Mouse (Mus musculus) small intestine, adult 2 months (tissue): Measurements from ENCODE around the gene Cd24a.

Experiments used
- CTCF ChIP-seq: fragments of 200-500 bp; IDR thresholded peaks from 2 replicates; pipeline ENCODE4 v1.5.1; 2012; ENCODE audit warnings: low read depth, mild to moderate bottlenecking, control low read depth, inconsistent platforms, low read length, moderate library complexity, mixed read lengths; ENCODE audit not compliant: insufficient replicate concordance, insufficient read length; ENCODE audit errors: extremely low read depth
- POLR2A ChIP-seq: fragments of 200-500 bp; IDR thresholded peaks from 2 replicates; pipeline ENCODE4 v1.6.1; 2012; ENCODE audit warnings: low read depth, mild to moderate bottlenecking, control low read depth, inconsistent platforms, low read length, moderate library complexity

- TF ChIP-seq POLR2A (no peak), CTCF (no peak)
Measured at GRCm38 (mm10) chr10:43559313-43559712, 18.8 kb upstream of the Cd24a start.
